Mouse (Mus musculus): ENCODE data around the gene Ccl24.
"Not testable (repeated sequence)": the region's sequence is repeated elsewhere in the genome, so short reads cannot be mapped to it uniquely, and the experiment has no call there.

- TF ChIP-seq CTCF, EP300 (IDR thresholded peaks at IDR 0.05; ENCODE audit: low read depth): not testable (repeated sequence)
These were observed 33.9 kb upstream of the Ccl24 start for GRCm38 (mm10) chr5:135606717-135607116.

Measured in liver, postnatal 0 days (tissue).